Mouse (Mus musculus): ENCODE data around the gene Cntrob.

Cntrob gene

GRCm38 (mm10) chr11:69325628-69326407 is 2.2 kb upstream of the Cntrob start, which contains the start of gene Kcnab3:
Gene Kcnab3 (plus strand): TSS chr11:69326258.
- POLR2A ChIA-PET: interaction anchor here (0.6 to 6.6 kb wide), 57 partner anchors 11 to 634 kb away, joined by 3 to 56 read pairs (median 4); partner anchors contain the start of genes Cyb5d1 (in 2 of the 4), Naa38 (in 2 of the 4), Rnf227 (in 2 of the 4) and Trp53 (in 2 of the 4)
- CTCF ChIA-PET: interaction anchor here in 3 of 4 experiments (0.5 to 2.3 kb wide), 13 partner anchors 8 to 714 kb away, joined by 3 to 5 read pairs (median 3); partner anchors contain the start of gene Fxr2 (in 1 of the 3)

GRCm38 (mm10) chr11:69324749-69325148 is 1.2 kb upstream of the Cntrob start:
- ChIA-PET POLR2A (interaction anchor here in 3 of 4 experiments (0.6 to 6.6 kb wide), 27 partner anchors 10 to 435 kb away, joined by 3 to 56 read pairs (median 6); partner anchors contain the start of genes Trp53 (in 2 of the 3), Wrap53 (in 2 of the 3), Chd3 (in 1 of the 3) and Cyb5d1 (in 1 of the 3)), CTCF (interaction anchor here in 1 of 4 experiments (1.5 to 2.3 kb wide), 2 partner anchors 7 to 55 kb away, joined by 3 to 5 read pairs; no protein-coding TSS in a partner anchor)

- ChIA-PET CTCF (interaction anchor here in 3 of 4 experiments (0.6 to 1.2 kb wide), 6 partner anchors 54 to 364 kb away, joined by 3 to 4 read pairs (median 3); no protein-coding TSS in a partner anchor), POLR2A (interaction anchor here (0.6 to 6.6 kb wide), 100 partner anchors 8 to 744 kb away, joined by 3 to 56 read pairs (median 4); partner anchors contain the start of genes 2810408A11Rik (in 1 of the 4), Atp1b2 (in 1 of the 4), Borcs6 (in 1 of the 4) and Cd68 (in 1 of the 4))
These were observed 693 bp downstream of the Cntrob start for GRCm38 (mm10) chr11:69322693-69323471.

DNA sequence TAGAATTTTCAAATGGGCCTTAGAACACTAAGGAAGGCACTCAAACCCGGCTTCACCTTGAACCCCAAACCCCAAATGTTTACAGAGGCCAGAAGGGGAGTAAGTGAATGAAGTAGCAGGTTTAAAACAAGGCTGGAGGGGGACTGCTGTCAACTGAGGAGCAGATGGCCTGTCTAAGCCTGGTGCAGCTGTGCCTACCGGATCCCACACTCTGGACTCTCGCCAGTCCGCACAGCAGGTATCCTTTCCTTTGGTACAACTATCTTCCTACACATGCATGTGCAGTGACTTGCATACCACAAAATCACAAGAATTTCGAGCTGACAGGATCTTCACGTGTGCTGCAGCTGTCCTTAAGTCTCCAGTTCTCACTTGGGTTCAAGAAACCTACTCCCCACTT is 1.6 kb downstream of the Cntrob start:
- CTCF ChIA-PET: interaction anchor here in 1 of 4 experiments (0.6 kb wide), 1 partner anchor 225 kb away, joined by 3 read pairs; no protein-coding TSS in a partner anchor
- POLR2A ChIA-PET: interaction anchor here in 3 of 4 experiments (0.7 to 3.8 kb wide), 16 partner anchors 9 to 599 kb away, joined by 3 to 45 read pairs (median 4); partner anchors contain the start of genes Cd68 (in 1 of the 3), Eif5a (in 1 of the 3) and Fxr2 (in 1 of the 3)

DNA sequence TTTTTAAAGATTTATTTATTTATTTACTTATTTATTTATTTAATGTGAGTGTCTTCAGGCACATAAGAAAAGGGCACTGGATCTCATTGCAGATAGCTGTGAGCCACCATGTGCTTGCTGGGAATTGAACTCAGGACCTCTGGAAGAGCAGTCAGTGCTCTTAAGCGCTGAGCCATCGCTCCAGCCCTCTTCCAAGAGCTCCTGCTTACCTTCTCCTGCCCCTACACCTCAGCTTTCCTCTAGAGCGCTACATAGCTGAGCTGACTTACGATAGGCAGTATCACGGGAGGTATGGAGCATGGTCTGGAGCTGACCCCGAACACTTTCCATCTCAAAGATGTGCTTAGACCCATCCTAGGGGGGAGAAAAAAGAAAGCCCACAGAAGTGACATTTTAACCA is 2.0 kb downstream of the Cntrob start:
- ChIA-PET CTCF (interaction anchor here in 1 of 4 experiments (0.6 kb wide), 1 partner anchor 226 kb away, joined by 3 read pairs; no protein-coding TSS in a partner anchor), POLR2A (interaction anchor here in 3 of 4 experiments (0.6 to 3.8 kb wide), 13 partner anchors 8 to 850 kb away, joined by 3 to 45 read pairs (median 4); partner anchors contain the start of gene Fxr2 (in 1 of the 3))

DNA sequence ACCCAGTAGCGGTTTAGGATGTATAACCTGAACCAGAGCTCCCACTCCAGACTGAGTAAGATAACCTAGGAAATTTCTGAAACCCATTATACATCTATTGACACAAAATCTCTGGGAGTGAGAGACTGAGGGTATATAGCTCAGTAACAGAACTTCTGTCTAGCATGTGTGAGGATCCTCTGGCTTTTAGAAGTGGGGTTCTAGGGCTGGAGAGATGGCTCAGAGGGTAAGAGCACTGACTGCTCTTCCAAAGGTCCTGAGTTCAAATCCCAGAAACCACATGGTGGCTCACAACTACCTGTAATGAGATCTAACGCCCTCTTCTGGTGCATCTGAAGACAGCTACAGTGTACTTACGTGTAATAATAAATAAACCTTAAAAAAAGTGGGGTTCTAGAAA is 5.6 kb downstream of the Cntrob start:
- ChIA-PET CTCF (interaction anchor here in 1 of 4 experiments (0.7 to 0.8 kb wide), 2 partner anchors 8 to 72 kb away, joined by 3 read pairs; partner anchors contain the start of gene Kcnab3), POLR2A (interaction anchor here in 2 of 4 experiments (0.9 to 1.5 kb wide), 3 partner anchors 8 to 46 kb away, joined by 3 to 5 read pairs (median 3); no protein-coding TSS in a partner anchor)

GRCm38 (mm10) chr11:69316361-69316760 is 7.2 kb downstream of the Cntrob start:
- CTCF ChIA-PET: interaction anchor here in 1 of 4 experiments (0.7 kb wide), 1 partner anchor 591 kb away, joined by 5 read pairs; no protein-coding TSS in a partner anchor
- POLR2A ChIA-PET: interaction anchor here in 1 of 4 experiments (0.6 kb wide), 1 partner anchor 133 kb away, joined by 5 read pairs; no protein-coding TSS in a partner anchor

GRCm38 (mm10) chr11:69311266-69311665 is 12.3 kb downstream of the Cntrob start:
- POLR2A ChIA-PET: interaction anchor here in 3 of 4 experiments (0.5 to 6.8 kb wide), 8 partner anchors 10 to 58 kb away, joined by 3 to 45 read pairs (median 4); partner anchors contain the start of genes Cntrob (in 2 of the 3), Trappc1 (in 2 of the 3) and Kcnab3 (in 1 of the 3)
- CTCF ChIA-PET: no interaction called here

GRCm38 (mm10) chr11:69306039-69306438 is 17.5 kb downstream of the Cntrob start:
- ChIA-PET CTCF (no interaction called here), POLR2A (interaction anchor here in 2 of 4 experiments (1.2 to 6.8 kb wide), 2 partner anchors 15 to 17 kb away, joined by 3 to 45 read pairs; partner anchors contain the start of genes Cntrob (in 1 of the 2) and Trappc1 (in 1 of the 2))

DNA sequence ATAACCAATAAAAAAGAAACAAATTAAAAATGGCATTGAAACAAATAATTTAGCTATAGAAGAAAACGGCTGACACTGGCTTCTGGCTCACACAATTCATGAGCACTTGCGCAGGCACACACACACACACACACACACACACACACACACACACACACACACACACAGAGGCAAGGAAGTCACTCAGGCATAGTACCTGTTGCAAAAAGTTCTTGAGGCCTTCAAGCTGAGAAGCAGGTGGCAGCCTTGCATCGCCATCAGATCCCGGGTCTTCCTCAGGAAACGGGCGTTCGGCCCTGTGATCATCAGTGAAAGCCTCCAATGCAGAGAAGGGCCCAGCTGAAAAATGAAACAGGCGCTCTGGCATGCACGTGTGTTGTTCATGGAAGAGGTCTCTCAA is 18.3 kb downstream of the Cntrob start:
- POLR2A ChIA-PET: interaction anchor here in 2 of 4 experiments (1.0 to 6.8 kb wide), 2 partner anchors 9 to 18 kb away, joined by 4 to 45 read pairs; partner anchors contain the start of genes Cntrob (in 1 of the 2) and Trappc1 (in 1 of the 2)

GRCm38 (mm10) chr11:69302817-69303216 is 20.8 kb downstream of the Cntrob start:
- CTCF ChIA-PET: interaction anchor here in 1 of 4 experiments (0.6 kb wide), 1 partner anchor 129 kb away, joined by 3 read pairs; no protein-coding TSS in a partner anchor
- POLR2A ChIA-PET: no interaction called here

More for the DNA sequence above, 18.3 kb downstream of the Cntrob start:
- CTCF ChIA-PET: interaction anchor here in 2 of 4 experiments (0.6 kb wide), 2 partner anchors 36 to 208 kb away, joined by 3 to 4 read pairs; no protein-coding TSS in a partner anchor

GRCm38 (mm10) chr11:69298231-69298630 is 25.3 kb downstream of the Cntrob start:
- CTCF ChIA-PET: interaction anchor here in 3 of 4 experiments (0.5 to 1.5 kb wide), 6 partner anchors 29 to 248 kb away, joined by 3 to 12 read pairs (median 4); no protein-coding TSS in a partner anchor

DNA sequence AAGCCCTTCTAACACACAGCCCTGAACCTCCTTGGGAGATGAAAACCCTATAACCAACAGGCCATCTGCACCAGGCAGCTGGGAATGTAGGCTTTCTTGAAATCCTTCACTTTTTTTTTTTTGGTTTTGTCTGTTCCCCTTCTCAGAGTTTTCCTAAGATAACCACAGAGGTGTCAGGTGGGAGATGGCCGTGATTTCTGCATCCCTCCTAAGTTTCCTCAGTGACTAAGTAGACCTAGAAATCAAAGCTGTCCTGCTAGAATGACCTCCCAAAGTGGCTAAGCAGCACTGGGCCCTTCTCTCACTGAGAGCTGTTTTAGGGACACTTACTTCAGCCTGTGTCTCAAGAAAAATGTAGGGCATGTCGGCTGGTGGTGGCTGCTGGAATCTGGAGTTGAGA is 25.8 kb downstream of the Cntrob start:
- CTCF ChIA-PET: interaction anchor here in 2 of 4 experiments (0.6 to 1.5 kb wide), 3 partner anchors 29 to 216 kb away, joined by 3 to 4 read pairs (median 4); no protein-coding TSS in a partner anchor
- POLR2A ChIA-PET: interaction anchor here in 3 of 4 experiments (0.6 to 2.9 kb wide), 16 partner anchors 8 to 1575 kb away, joined by 3 to 18 read pairs (median 4); partner anchors contain the start of genes Cntrob (in 2 of the 3), Trappc1 (in 2 of the 3) and Kcnab3 (in 1 of the 3)

More at GRCm38 (mm10) chr11:69298231-69298630, 25.3 kb downstream of the Cntrob start:
- POLR2A ChIA-PET: interaction anchor here in 2 of 4 experiments (1.0 to 2.9 kb wide), 13 partner anchors 9 to 249 kb away, joined by 3 to 18 read pairs (median 5); partner anchors contain the start of genes Cntrob (in 2 of the 2), Trappc1 (in 2 of the 2) and Kcnab3 (in 1 of the 2)

DNA sequence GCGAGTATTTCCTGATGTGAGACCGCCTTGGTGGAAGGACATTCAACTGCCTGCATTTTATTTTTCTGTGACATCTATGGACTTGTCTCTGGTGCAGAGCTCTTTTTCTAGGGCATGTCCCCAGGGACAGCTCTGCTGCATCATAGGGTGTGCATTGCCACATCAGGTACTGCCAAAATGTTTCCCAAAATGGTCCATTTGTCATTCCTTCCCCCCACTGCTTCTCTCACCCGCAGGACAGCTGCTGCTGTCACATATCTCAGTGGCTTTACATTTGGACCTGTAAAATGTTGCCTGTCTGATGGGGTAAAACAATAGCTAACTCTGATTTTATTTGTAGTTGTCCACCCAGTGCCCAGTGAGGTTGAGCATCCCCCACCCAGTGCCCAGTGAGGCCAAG is 28.3 kb downstream of the Cntrob start:
- ChIA-PET POLR2A (interaction anchor here in 2 of 4 experiments (0.9 to 1.1 kb wide), 2 partner anchors 10 to 459 kb away, joined by 4 read pairs; no protein-coding TSS in a partner anchor), CTCF (interaction anchor here in 1 of 4 experiments (0.7 kb wide), 1 partner anchor 429 kb away, joined by 3 read pairs; no protein-coding TSS in a partner anchor)

GRCm38 (mm10) chr11:69291111-69291510 is 32.5 kb downstream of the Cntrob start:
- POLR2A ChIA-PET: interaction anchor here in 2 of 4 experiments (1.4 to 1.5 kb wide), 2 partner anchors 15 to 33 kb away, joined by 3 to 4 read pairs; partner anchors contain the start of genes Cntrob (in 1 of the 2) and Trappc1 (in 1 of the 2)

GRCm38 (mm10) chr11:69277267-69277666 is 46.3 kb downstream of the Cntrob start:
- ChIA-PET POLR2A (interaction anchor here in 2 of 4 experiments (0.6 to 2.3 kb wide), 3 partner anchors 48 to 398 kb away, joined by 3 to 13 read pairs (median 5); partner anchors contain the start of genes Cntrob (in 1 of the 2), Kcnab3 (in 1 of the 2) and Trappc1 (in 1 of the 2)), CTCF (interaction anchor here in 1 of 4 experiments (1.4 kb wide), 1 partner anchor 19 kb away, joined by 3 read pairs; no protein-coding TSS in a partner anchor)

More at GRCm38 (mm10) chr11:69291111-69291510, 32.5 kb downstream of the Cntrob start:
- CTCF ChIA-PET: interaction anchor here in 1 of 4 experiments (1.1 kb wide), 1 partner anchor 19 kb away, joined by 5 read pairs; no protein-coding TSS in a partner anchor

Measured in embryonic stem cell, embryonic (primary cell).